Mouse (Mus musculus) ES-Bruce4 (cell line): Measurements from ENCODE around the gene Chek2.

Experiments used
- CTCF ChIP-seq: IDR thresholded peaks from one replicate; pipeline ENCODE4 v1.8.1; 2011; ENCODE audit warnings: low read depth, low read length
- EP300 ChIP-seq: IDR thresholded peaks from 2 replicates; pipeline ENCODE4 v1.6.1; 2011; ENCODE audit warnings: low read depth, low read length; ENCODE audit not compliant: insufficient read depth
- POLR2A ChIP-seq: IDR thresholded peaks from one replicate; pipeline ENCODE4 v1.8.1; 2011; ENCODE audit warnings: low read length; ENCODE audit not compliant: insufficient read depth

DNA sequence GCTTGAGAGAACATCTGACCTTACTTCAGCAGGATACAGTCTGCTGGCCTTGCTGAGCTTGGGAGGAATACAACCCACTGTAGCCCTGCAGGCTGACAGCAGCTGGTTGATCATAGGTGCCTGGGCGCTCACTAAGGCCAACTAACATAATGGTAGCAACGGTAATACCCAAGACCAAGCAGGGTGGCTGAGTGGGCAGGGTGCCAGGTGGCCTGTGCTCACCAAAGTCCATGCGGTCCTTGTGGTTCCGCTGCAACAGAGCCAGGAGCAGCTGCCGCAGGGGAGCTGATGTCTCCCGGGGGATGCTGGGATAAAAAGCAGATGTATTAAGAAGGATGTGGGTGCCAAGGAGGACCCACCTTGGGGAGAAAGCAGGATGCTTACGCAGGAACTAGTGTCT is 45.4 kb upstream of the Chek2 start:
- TF ChIP-seq CTCF (no peak), EP300 (no peak), POLR2A (no peak)
